ENCODE assay signal across 30 mouse cellular contexts in genomic region chr10:28723266-28723665, GRCm38 (mm10). TPM values are rescaled to one million over a fixed set of nuclear protein-coding genes. Genes with fewer than 3 reads are reported as not detected.
"Had no signal": no experiment of that assay in that cellular context is flagged by ENCODE, and none has a peak within 500 bp of the region (broad histone marks: within the 10 kb centered on the region; RNA-seq: fewer than 3 reads in every experiment).

No protein-coding gene starts in this region.

- H3K4me2 ChIP-seq: heart, embryonic 12.5 days; hindbrain, embryonic 12.5 days; hindbrain, embryonic 14.5 days; intestine, embryonic 15.5 days; limb, embryonic 12.5 days; liver, embryonic 11.5 days; liver, embryonic 13.5 days; liver, embryonic 15.5 days had no signal

- H3K36me3 ChIP-seq: heart, embryonic 10.5 days; heart, embryonic 12.5 days; hindbrain, embryonic 10.5 days; hindbrain, embryonic 12.5 days; intestine, embryonic 15.5 days; limb, embryonic 10.5 days; limb, embryonic 12.5 days; liver, embryonic 13.5 days; liver, embryonic 15.5 days had no signal

- ATAC-seq: hindbrain, embryonic 16.5 days; inflammation-experienced regulatory T-cells, adult 6 months; intestine, embryonic 15.5 days; intestine, postnatal 0 days had no signal

- H3K27me3 ChIP-seq: heart, embryonic 12.5 days; hindbrain, embryonic 12.5 days; intestine, embryonic 15.5 days; limb, embryonic 12.5 days; liver, embryonic 13.5 days; liver, embryonic 15.5 days had no signal

- DNase-seq: gastrocnemius, adult 2 months; gastrocnemius, postnatal 10 days; gastrocnemius, postnatal 25 days; heart, adult 18-20 months; heart, postnatal 10 days; heart, postnatal 4 days; kidney, adult 18-20 months; kidney, adult 8-10 months; kidney, postnatal 10 days; kidney, postnatal 25 days; kidney, postnatal 4 days; liver; liver, embryonic 13.5 days had no signal

- H3K4me3 ChIP-seq: gastrocnemius, adult 2 months; heart, embryonic 10.5 days; heart, embryonic 12.5 days; hindbrain, embryonic 10.5 days; hindbrain, embryonic 12.5 days; intestine, embryonic 15.5 days; layer of hippocampus, adult 2 months; limb, embryonic 10.5 days; limb, embryonic 12.5 days; liver, embryonic 13.5 days; liver, embryonic 15.5 days had no signal

- H3K4me1 ChIP-seq: heart, embryonic 10.5 days; heart, embryonic 12.5 days; hindbrain, embryonic 10.5 days; hindbrain, embryonic 12.5 days; intestine, embryonic 15.5 days; limb, embryonic 12.5 days; liver, embryonic 13.5 days; liver, embryonic 15.5 days had no signal

- H3K9ac ChIP-seq: heart, embryonic 12.5 days; hindbrain, embryonic 12.5 days; hindbrain, embryonic 14.5 days; intestine, embryonic 15.5 days; limb, embryonic 12.5 days; liver, embryonic 13.5 days; liver, embryonic 15.5 days had no signal

- H3K9me3 ChIP-seq: heart, embryonic 10.5 days; heart, embryonic 12.5 days; hindbrain, embryonic 10.5 days; hindbrain, embryonic 12.5 days; intestine, embryonic 15.5 days; limb, embryonic 10.5 days; limb, embryonic 12.5 days; liver, embryonic 13.5 days; liver, embryonic 15.5 days had no signal

- H3K27ac ChIP-seq: gastrocnemius, adult 2 months; heart, embryonic 10.5 days; hindbrain, embryonic 10.5 days; hindbrain, embryonic 12.5 days; hindbrain, embryonic 14.5 days; intestine, embryonic 15.5 days; layer of hippocampus, adult 2 months; limb, embryonic 10.5 days; limb, embryonic 12.5 days; liver, embryonic 13.5 days; liver, embryonic 15.5 days had no signal

RNA-seq across cellular contexts. Expression of gene Themis, which starts 55.1 kb away (rescaled TPM):
- polyA plus RNA-seq: heart, embryonic 10.5 days; heart, embryonic 12.5 days; heart, embryonic 14.5 days; hindbrain, embryonic 10.5 days; hindbrain, embryonic 12.5 days; hindbrain, embryonic 14.5 days; hindbrain, embryonic 16.5 days; kidney, embryonic 14.5 days; kidney, embryonic 16.5 days; limb, embryonic 10.5 days; limb, embryonic 12.5 days; liver, embryonic 11.5 days; liver, embryonic 15.5 days had no signal
